Mouse (Mus musculus) ES-Bruce4 (cell line): ENCODE measurements around the gene Exoc4.

Source experiments
- EP300 ChIP-seq: IDR thresholded peaks from 2 replicates; pipeline ENCODE4 v1.6.1; 2011; ENCODE audit warnings: low read depth, low read length; ENCODE audit not compliant: insufficient read depth
- POLR2A ChIP-seq: IDR thresholded peaks from one replicate; pipeline ENCODE4 v1.8.1; 2011; ENCODE audit warnings: low read length; ENCODE audit not compliant: insufficient read depth

GRCm38 (mm10) chr6:33792604-33793003 lies 543.7 kb downstream of the Exoc4 start:
- TF ChIP-seq POLR2A (no peak), EP300 (no peak)
